Mouse (Mus musculus): ENCODE data around the gene Mta3. TPM values are rescaled to one million over a fixed set of nuclear protein-coding genes. Genes with fewer than 3 reads are reported as not detected.
"Not testable (repeated sequence)": the region's sequence is repeated elsewhere in the genome, so short reads cannot be mapped to it uniquely, and the experiment has no call there.

Gene Mta3
- polyA plus RNA-seq, 1 experiment from 2014 or later, result 35.0 TPM

DNA sequence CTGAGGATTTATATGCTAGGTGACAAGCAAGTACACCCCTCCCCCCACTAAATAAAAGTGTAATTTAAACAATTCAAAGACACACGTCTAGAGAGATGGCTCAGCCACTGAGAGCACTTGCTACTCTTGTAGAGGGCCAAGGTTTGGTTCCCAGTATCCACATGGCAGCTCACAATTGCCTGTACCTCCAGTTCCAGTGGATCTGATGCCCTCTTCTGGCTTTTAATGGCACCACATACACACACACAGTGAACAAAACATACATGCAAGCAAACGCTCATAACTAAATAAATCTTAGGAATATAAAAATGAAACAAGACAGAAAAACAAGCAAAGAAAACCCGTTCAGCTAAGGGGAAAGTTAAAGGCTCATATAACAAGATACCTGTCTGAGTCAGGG, 147.9 kb downstream of the Mta3 start:
- peak overlapping the region; percentile 33 for H3K4me3 ChIP-seq (ENCODE audit: low read length)
- ATAC-seq, result no peak
- 43% methylated on average over 3 of the region's 3 CpGs for WGBS

DNA sequence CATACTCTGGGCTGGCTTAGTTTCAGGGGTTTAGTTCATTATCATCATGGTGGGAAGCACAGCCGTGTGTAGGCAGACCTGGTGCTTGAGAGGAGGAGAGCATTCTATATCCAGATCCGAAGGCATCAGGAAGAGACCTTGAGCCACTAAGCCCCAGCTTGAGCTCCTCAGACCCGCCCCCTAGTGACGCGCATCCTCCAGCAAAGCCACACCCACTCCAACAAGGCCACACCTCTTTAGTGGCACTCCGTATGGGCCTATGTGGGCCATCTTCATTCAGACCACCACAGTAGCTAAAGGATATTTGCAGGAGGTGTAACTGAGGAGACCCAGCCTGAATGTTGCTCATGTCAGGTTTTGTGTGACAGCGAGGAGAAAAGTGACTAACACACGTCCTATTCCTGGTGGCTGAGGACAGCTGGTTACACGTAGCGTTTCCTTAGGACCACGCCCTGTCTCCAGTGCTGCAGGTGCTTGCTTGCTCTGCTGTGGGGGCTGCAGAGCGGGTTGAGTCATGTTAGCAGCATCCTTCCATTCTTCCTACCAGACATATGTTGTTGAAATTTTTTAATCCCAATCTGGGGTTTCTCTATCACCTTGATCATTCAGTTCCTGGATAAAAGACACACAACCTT, 148.4 kb downstream of the Mta3 start:
- Histone ChIP-seq H3K9me3 (ENCODE audit: control insufficient read depth, low read length) (no peaks in the 10 kb centered on the region), H3K36me3 (ENCODE audit: control insufficient read depth, insufficient read depth, low read length) (no peaks in the 10 kb centered on the region), H3K27me3 (replicated peaks; ENCODE audit: control insufficient read depth, insufficient read depth, low read length) (no peaks in the 10 kb centered on the region), H3K27ac (ENCODE audit: low read length) (no peak overlapping the region), H3K9ac (ENCODE audit: low read depth, low read length) (0 out of 2 replicates have a peak overlapping the region, but pooled peaks have one; percentile 20), H3K4me3 (ENCODE audit: low read length) (peak overlapping the region; percentile 33), H3K4me1 (ENCODE audit: control insufficient read depth, insufficient read depth, low read length) (peaks cover 4% of the 10 kb centered on the region; the same call in 1 of the 2 replicates), H3K4me2 (ENCODE audit: low read depth, low read length) (peak overlapping the region; percentile 21; the same call in 1 of the 2 replicates)
- WGBS, result 47% methylated on average over 12 of the region's 12 CpGs
- peak; percentile 81 for ATAC-seq

More for the DNA sequence above, 147.9 kb downstream of the Mta3 start:
- Histone ChIP-seq H3K4me2 (ENCODE audit: low read depth, low read length) (peak overlapping the region; percentile 21; the same call in 1 of the 2 replicates), H3K9ac (ENCODE audit: low read depth, low read length) (0 out of 2 replicates have a peak overlapping the region, but pooled peaks have one; percentile 20), H3K36me3 (ENCODE audit: control insufficient read depth, insufficient read depth, low read length) (no peaks in the 10 kb centered on the region), H3K9me3 (ENCODE audit: control insufficient read depth, low read length) (no peaks in the 10 kb centered on the region), H3K4me1 (ENCODE audit: control insufficient read depth, insufficient read depth, low read length) (peaks cover 7% of the 10 kb centered on the region; the same call in 1 of the 2 replicates), H3K27ac (ENCODE audit: low read length) (no peak overlapping the region), H3K27me3 (replicated peaks; ENCODE audit: control insufficient read depth, insufficient read depth, low read length) (no peaks in the 10 kb centered on the region)

DNA sequence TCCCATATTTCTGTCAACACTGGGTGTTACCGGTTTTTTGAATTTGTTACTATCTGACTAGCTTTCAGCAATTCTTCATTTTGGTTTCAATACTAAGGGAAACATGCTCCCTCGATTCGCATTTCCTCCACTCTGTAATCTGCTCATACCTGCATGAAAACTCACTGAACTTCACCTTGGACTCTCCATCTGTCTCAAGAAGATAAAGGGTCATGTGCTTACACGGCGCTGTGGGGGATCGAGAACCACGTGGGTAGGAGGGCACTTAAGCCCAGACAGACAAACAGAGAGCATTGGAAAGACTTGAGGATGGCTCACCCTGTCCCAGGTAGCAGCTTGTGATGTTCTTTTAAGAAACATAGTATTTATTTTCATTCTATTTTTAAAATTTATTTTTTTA, 152.4 kb downstream of the Mta3 start:
- H3K27me3 ChIP-seq (replicated peaks; ENCODE audit: control insufficient read depth, insufficient read depth, low read length), result no peaks in the 10 kb centered on the region

DNA sequence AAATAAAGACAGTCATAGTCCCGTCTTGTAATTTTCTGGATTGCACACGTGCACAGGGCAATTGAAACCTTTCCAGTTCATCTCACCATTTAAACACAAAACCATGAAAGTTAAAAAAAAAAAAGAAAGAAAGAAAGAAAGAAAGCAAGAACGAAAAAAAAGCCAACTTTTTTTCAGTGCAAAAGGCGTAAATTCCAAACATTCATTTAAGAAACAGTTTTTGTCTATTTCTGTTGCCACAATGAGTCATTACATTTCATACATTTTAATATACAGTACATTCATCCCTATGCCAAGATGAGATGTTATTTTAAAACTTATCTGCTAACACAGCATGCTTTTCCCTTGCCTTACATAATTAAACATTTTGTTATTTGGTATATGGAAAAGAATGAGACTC, 153.7 kb downstream of the Mta3 start:
- 85% methylated on average over 4 of the region's 4 CpGs for WGBS
- Histone ChIP-seq H3K27me3 (replicated peaks; ENCODE audit: control insufficient read depth, insufficient read depth, low read length) (no peaks in the 10 kb centered on the region), H3K9me3 (ENCODE audit: control insufficient read depth, low read length) (no peaks in the 10 kb centered on the region)

More for the DNA sequence above, 152.4 kb downstream of the Mta3 start:
- 83% methylated on average over 7 of the region's 7 CpGs for WGBS
- no peak overlapping the region for H3K27ac ChIP-seq (ENCODE audit: low read length)
- H3K9ac ChIP-seq (ENCODE audit: low read depth, low read length), result no peak overlapping the region
- no peaks in the 10 kb centered on the region for H3K36me3 ChIP-seq (ENCODE audit: control insufficient read depth, insufficient read depth, low read length)
- peaks cover 3% of the 10 kb centered on the region; the same call in 1 of the 2 replicates for H3K4me1 ChIP-seq (ENCODE audit: control insufficient read depth, insufficient read depth, low read length)
- no peak overlapping the region for H3K4me3 ChIP-seq (ENCODE audit: low read length)
- ATAC-seq, result no peak
- H3K9me3 ChIP-seq (ENCODE audit: control insufficient read depth, low read length), result no peaks in the 10 kb centered on the region
- H3K4me2 ChIP-seq (ENCODE audit: low read depth, low read length), result no peak overlapping the region

DNA sequence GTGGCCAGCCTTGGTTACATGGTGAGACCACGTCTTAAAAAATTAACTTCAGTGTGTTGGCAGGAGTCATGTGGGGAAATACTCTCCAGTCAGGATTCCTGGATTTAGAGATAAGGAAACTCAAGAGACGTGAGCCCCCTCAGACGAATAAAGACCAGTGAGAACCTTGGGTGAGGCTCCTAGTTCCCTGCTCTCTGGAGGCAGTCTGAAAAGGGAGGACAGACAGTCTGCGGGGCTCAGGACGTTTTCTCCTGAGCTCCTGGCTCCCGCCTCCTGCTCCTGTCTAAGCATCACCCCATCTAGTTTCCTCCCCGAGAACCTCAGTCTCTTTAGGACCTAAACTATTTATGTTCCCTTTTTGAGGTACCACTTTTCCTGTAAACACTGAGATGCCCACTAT, 154.3 kb downstream of the Mta3 start:
- Histone ChIP-seq H3K4me3 (ENCODE audit: low read length) (no peak overlapping the region), H3K9me3 (ENCODE audit: control insufficient read depth, low read length) (no peaks in the 10 kb centered on the region), H3K27me3 (replicated peaks; ENCODE audit: control insufficient read depth, insufficient read depth, low read length) (no peaks in the 10 kb centered on the region), H3K9ac (ENCODE audit: low read depth, low read length) (no peak overlapping the region), H3K36me3 (ENCODE audit: control insufficient read depth, insufficient read depth, low read length) (no peaks in the 10 kb centered on the region), H3K4me1 (ENCODE audit: control insufficient read depth, insufficient read depth, low read length) (peaks cover 3% of the 10 kb centered on the region; the same call in 1 of the 2 replicates), H3K4me2 (ENCODE audit: low read depth, low read length) (no peak overlapping the region), H3K27ac (ENCODE audit: low read length) (no peak overlapping the region)
- 80% methylated on average over 7 of the region's 7 CpGs for WGBS
- ATAC-seq, result no peak

More for the DNA sequence above, 153.7 kb downstream of the Mta3 start:
- Histone ChIP-seq H3K36me3 (ENCODE audit: control insufficient read depth, insufficient read depth, low read length) (no peaks in the 10 kb centered on the region), H3K4me1 (ENCODE audit: control insufficient read depth, insufficient read depth, low read length) (peaks cover 3% of the 10 kb centered on the region; the same call in 1 of the 2 replicates), H3K4me3 (ENCODE audit: low read length) (no peak overlapping the region), H3K4me2 (ENCODE audit: low read depth, low read length) (no peak overlapping the region), H3K27ac (ENCODE audit: low read length) (no peak overlapping the region), H3K9ac (ENCODE audit: low read depth, low read length) (no peak overlapping the region)
- no peak for ATAC-seq

DNA sequence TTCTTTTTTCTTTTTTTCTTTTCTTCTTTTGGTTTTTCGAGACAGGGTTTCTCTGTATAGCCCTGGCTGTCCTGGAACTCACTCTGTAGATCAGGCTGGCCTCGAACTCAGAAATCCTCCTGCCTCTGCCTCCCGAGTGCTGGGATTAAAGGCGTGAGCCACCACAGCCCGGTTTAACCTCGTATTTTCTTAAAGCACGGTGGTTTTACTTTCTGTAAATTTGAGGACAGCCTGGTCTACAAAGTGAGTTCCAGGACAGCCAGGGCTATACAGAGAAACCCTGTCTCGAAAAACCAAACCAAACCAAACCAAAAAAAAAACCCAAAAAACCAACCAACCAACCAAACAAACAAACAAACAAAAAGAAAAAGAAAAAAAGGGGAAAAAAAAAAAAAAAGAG, 155.0 kb downstream of the Mta3 start:
- not testable (repeated sequence) for H3K27me3 ChIP-seq (replicated peaks; ENCODE audit: control insufficient read depth, insufficient read depth, low read length); H3K4me1 ChIP-seq (ENCODE audit: control insufficient read depth, insufficient read depth, low read length); ATAC-seq; H3K9me3 ChIP-seq (ENCODE audit: control insufficient read depth, low read length); H3K27ac ChIP-seq (ENCODE audit: low read length); H3K9ac ChIP-seq (ENCODE audit: low read depth, low read length); H3K36me3 ChIP-seq (ENCODE audit: control insufficient read depth, insufficient read depth, low read length)
- Histone ChIP-seq H3K4me2 (ENCODE audit: low read depth, low read length) (peak overlapping the region; percentile 71; the same call in 1 of the 2 replicates), H3K4me3 (ENCODE audit: low read length) (peak overlapping the region; percentile 79)
- WGBS, result 75% methylated on average over 8 of the region's 8 CpGs

DNA sequence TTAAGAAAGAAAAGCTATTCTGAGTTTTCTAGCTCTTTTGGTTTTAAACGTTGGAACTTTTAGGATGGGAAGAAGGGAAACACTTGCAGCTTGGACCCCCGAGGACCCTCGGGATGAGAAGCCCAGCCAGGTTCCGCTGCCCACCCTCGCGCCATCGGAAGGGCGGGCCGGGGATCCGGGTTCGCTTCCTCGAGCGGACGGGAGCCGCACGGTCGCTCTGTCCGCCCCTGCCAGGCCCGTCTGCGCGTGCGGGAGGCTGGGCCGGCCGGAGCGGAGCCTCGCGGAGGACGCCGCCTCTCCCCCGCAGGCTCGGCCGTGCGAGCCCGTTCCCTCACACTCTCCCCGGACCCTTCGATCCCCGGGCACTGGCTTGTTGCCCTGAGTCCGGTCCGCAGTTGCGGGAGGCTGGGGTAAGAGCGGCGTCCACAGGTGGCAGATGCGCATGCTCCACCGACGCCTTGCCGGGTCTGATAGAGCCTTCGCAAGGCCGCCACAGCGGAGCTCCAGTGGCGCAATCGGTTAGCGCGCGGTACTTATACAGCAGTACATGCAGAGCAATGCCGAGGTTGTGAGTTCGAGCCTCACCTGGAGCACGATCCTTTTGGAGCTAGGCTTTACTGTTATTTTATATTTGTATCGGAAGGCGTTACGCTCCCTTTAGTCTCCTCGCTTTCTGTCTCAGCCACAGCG, 155.6 kb downstream of the Mta3 start:
- H3K36me3 ChIP-seq (ENCODE audit: control insufficient read depth, insufficient read depth, low read length), result no peaks in the 10 kb centered on the region
- no peaks in the 10 kb centered on the region for H3K27me3 ChIP-seq (replicated peaks; ENCODE audit: control insufficient read depth, insufficient read depth, low read length)
- WGBS, result 0% methylated on average over 56 of the region's 62 CpGs
- H3K4me1 ChIP-seq (ENCODE audit: control insufficient read depth, insufficient read depth, low read length), result peaks cover 3% of the 10 kb centered on the region; the same call in 1 of the 2 replicates
- H3K4me3 ChIP-seq (ENCODE audit: low read length), result peak overlapping the region; percentile 79
- peak overlapping the region; percentile 91 for H3K27ac ChIP-seq (ENCODE audit: low read length)
- H3K4me2 ChIP-seq (ENCODE audit: low read depth, low read length), result peak overlapping the region; percentile 71
- H3K9me3 ChIP-seq (ENCODE audit: control insufficient read depth, low read length), result no peaks in the 10 kb centered on the region
- H3K9ac ChIP-seq (ENCODE audit: low read depth, low read length), result peak overlapping the region; percentile 89
- ATAC-seq, result peak; percentile 95

DNA sequence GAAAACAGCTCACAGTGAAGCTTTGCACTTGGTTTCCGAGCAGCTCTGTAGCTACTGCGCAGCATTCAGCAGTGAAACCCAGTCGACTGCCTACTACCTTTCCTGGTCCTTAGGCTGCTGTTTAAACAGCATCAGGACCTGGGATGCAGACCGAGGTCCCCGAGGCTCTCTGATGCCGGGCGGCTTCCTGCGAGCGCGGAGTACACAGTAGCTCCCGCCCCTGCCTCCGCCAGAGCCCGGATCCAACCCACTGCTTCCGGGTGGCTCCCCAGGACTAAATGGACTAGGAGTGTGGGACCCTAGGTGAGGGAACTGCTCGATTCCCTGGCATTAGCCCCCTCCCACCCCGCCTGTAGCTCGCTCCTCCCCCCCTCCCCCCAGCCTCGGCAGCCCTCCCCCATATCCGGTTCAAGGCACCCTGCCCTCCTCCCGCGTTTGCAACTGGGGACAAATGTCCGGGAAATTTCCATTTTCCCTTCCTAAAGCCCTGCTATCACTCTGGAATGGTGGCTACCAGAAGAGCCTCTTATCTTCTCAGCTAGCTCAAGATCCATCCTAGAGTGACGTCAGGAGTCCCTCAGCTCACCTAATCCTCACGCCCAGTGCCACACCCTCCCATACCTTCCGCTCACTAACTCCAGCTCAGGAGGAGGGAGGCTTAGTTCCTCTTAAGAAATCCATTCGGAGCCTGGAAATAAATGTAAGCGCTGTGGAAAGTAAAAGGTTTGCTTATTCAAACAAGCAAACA, 156.3 kb downstream of the Mta3 start:
- H3K9me3 ChIP-seq (ENCODE audit: control insufficient read depth, low read length), result no peaks in the 10 kb centered on the region
- H3K4me1 ChIP-seq (ENCODE audit: control insufficient read depth, insufficient read depth, low read length), result peaks cover 3% of the 10 kb centered on the region; the same call in 1 of the 2 replicates

DNA sequence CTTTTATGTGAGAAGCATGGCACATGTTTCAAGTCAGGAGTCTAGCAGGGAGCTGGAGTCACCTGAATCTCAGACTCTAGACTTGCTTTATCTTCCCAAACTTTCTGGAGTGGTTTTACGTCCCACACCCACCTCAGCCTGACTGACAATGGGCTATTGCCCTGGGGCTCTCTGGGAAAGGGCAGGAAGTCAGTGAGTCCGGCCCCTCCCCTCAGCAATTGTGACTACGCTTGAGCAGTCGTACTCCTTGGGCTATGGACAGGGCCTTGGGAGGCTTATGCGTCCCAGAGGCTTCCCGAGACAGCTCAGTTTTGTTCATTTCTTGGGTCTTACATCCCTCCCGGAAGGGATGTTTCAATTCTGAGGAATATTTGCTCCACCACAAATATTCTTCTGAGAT, 159.4 kb downstream of the Mta3 start:
- Histone ChIP-seq H3K4me2 (ENCODE audit: low read depth, low read length) (no peak overlapping the region), H3K36me3 (ENCODE audit: control insufficient read depth, insufficient read depth, low read length) (no peaks in the 10 kb centered on the region), H3K27me3 (replicated peaks; ENCODE audit: control insufficient read depth, insufficient read depth, low read length) (no peaks in the 10 kb centered on the region), H3K9ac (ENCODE audit: low read depth, low read length) (no peak overlapping the region), H3K27ac (ENCODE audit: low read length) (no peak overlapping the region), H3K4me1 (ENCODE audit: control insufficient read depth, insufficient read depth, low read length) (peaks cover 3% of the 10 kb centered on the region; the same call in 1 of the 2 replicates), H3K9me3 (ENCODE audit: control insufficient read depth, low read length) (no peaks in the 10 kb centered on the region), H3K4me3 (ENCODE audit: low read length) (no peak overlapping the region)
- 77% methylated on average over 7 of the region's 7 CpGs for WGBS
- no peak for ATAC-seq

More for the DNA sequence above, 156.3 kb downstream of the Mta3 start:
- ATAC-seq, result peak; percentile 79
- WGBS, result under 1% methylated on average over 27 of the region's 27 CpGs
- H3K4me3 ChIP-seq (ENCODE audit: low read length), result peak overlapping the region; percentile 79
- H3K9ac ChIP-seq (ENCODE audit: low read depth, low read length), result peak overlapping the region; percentile 89
- H3K36me3 ChIP-seq (ENCODE audit: control insufficient read depth, insufficient read depth, low read length), result no peaks in the 10 kb centered on the region
- peak overlapping the region; percentile 71 for H3K4me2 ChIP-seq (ENCODE audit: low read depth, low read length)
- peak overlapping the region; percentile 91 for H3K27ac ChIP-seq (ENCODE audit: low read length)
- no peaks in the 10 kb centered on the region for H3K27me3 ChIP-seq (replicated peaks; ENCODE audit: control insufficient read depth, insufficient read depth, low read length)
